Mouse (Mus musculus): ENCODE data around the gene Oxnad1. TPM values are rescaled to one million over a fixed set of nuclear protein-coding genes. Genes with fewer than 3 reads are reported as not detected.
A peak's percentile ranks its signal among the peaks of the same experiment; 100 is the strongest.
"Not testable (repeated sequence)": the region's sequence is repeated elsewhere in the genome, so short reads cannot be mapped to it uniquely, and the experiment has no call there.

Gene Oxnad1
- polyA plus RNA-seq, 1 experiment from 2014 or later, result 20.8 TPM

DNA sequence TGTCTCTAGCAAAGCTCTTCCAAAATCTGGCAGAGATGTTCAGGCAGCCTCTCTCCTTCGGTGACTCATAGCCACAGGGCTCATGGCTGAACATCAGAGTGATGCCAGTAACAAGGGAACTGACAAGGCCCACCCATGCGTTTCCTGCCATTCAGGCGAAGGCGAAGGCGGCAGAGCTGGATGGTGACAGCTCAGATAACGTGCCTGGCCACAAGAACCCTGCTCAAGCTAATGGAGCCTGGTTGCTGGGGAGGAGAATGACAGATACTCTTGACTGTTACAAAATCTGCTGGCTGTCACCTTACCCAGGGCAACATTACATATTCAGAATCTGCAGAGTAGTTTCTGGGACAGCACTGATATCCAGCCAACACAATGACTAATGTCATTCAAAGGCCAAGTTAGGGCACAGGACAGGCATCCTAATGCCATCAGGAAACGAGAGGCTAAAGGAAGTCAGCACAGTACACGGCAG is 11.9 kb upstream of the Oxnad1 start:
- Histone ChIP-seq H3K4me3 (no peak overlapping the region), H3K27ac (no peak overlapping the region), H3K9me3 (replicated peaks) (no peaks in the 10 kb centered on the region), H3K27me3 (no peaks in the 10 kb centered on the region), H3K9ac (0 out of 2 replicates have a peak overlapping the region, but pooled peaks have one; percentile 12), H3K4me2 (no peak overlapping the region), H3K36me3 (ENCODE audit: poor library complexity, severe bottlenecking) (no peaks in the 10 kb centered on the region), H3K4me1 (no peaks in the 10 kb centered on the region)
- WGBS, result 76% methylated on average over 8 of the region's 8 CpGs
- ATAC-seq, result no peak

DNA sequence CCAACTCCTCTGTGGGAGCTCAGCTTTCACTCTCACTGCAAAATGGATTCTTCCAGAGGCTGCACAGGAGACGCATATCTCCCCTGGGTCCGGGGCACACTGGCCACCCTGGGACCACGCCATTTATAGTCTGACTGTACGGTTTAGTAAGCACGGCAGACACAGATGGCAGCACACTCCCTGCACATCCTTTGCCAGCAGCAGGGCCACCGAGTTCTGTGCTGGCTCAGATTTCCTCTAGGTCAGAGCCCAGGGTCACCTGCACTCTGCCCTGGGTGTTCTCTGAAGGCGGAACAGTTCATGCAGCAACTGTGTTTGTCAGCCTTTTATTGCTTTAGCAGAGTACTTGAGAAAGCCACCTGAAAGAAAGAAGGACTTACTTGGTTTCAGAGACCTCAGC is 11.3 kb upstream of the Oxnad1 start:
- whole genome bisulfite sequencing, result 89% methylated on average over 7 of the region's 7 CpGs
- H3K4me2 ChIP-seq, result no peak overlapping the region
- H3K36me3 ChIP-seq (ENCODE audit: poor library complexity, severe bottlenecking), result no peaks in the 10 kb centered on the region
- no peaks in the 10 kb centered on the region for H3K27me3 ChIP-seq
- no peak overlapping the region for H3K27ac ChIP-seq
- H3K4me1 ChIP-seq, result no peaks in the 10 kb centered on the region
- no peak for ATAC-seq
- no peak overlapping the region for H3K9ac ChIP-seq
- H3K4me3 ChIP-seq, result no peak overlapping the region
- no peaks in the 10 kb centered on the region for H3K9me3 ChIP-seq (replicated peaks)

DNA sequence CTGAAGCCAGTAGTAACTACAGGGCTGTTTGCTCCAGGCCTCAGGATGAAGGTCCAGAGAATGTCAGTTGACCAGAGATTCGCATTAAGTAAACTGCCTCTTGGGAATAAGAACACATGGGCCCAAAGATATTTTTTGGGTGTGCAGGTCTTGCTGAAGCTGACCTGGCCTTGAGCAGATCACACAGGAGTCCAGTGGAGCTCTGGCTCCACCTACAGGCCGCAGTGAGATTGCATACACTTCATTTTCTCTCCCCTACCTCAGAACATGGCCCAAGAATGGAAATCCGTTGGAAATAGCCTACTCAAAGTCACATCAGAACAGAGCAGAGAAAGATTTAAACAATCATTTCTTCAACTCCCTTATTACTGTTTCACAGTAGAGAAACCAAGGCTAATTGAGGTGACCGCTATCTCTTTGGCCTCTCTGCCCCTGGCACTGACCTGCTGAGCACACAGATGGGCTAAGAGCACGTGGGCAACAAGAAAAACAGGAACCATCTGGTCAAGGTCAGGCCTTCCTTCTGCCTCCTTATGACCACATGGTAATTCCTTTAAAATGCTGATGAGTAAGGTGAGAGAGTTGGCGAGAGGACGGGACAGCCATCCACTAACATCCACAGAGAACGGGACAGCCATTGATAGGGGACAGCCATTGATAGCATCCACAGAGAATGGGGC is 8.1 kb upstream of the Oxnad1 start:
- 60% methylated on average over 8 of the region's 8 CpGs for WGBS
- H3K27ac ChIP-seq, result no peak overlapping the region
- no peaks in the 10 kb centered on the region for H3K4me1 ChIP-seq
- no peak overlapping the region for H3K4me3 ChIP-seq
- H3K27me3 ChIP-seq, result no peaks in the 10 kb centered on the region
- peak; percentile 36; the same call in 1 of the 2 replicates for ATAC-seq
- H3K4me2 ChIP-seq, result no peak overlapping the region
- no peak overlapping the region for H3K9ac ChIP-seq
- no peaks in the 10 kb centered on the region for H3K9me3 ChIP-seq (replicated peaks)
- H3K36me3 ChIP-seq (ENCODE audit: poor library complexity, severe bottlenecking), result peaks cover 15% of the 10 kb centered on the region

DNA sequence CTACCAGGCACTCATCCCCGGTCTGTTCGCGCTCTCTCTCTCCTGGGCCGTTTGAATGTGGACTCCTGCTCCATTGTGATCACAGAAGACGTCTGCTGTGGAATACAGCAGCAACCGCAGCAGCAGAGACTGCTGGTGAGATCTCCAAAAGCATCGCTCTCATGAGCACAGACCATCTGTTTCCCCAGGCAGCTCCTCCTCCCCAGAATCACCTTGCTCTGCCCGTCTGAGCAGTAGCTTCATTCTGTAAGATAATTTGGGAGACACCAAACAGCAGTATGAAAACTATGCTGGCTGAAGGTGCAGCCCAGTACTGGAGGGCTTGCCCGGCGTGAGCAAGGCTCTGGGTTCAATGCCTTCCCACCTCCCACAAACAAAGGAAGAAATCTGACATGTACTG is 4.1 kb upstream of the Oxnad1 start:
- Histone ChIP-seq H3K4me2 (no peak overlapping the region), H3K36me3 (ENCODE audit: poor library complexity, severe bottlenecking) (peaks cover 27% of the 10 kb centered on the region), H3K4me3 (no peak overlapping the region), H3K27me3 (no peaks in the 10 kb centered on the region), H3K9me3 (replicated peaks) (no peaks in the 10 kb centered on the region), H3K9ac (no peak overlapping the region), H3K27ac (no peak overlapping the region), H3K4me1 (peaks cover 16% of the 10 kb centered on the region)
- 85% methylated on average over 10 of the region's 10 CpGs for WGBS
- ATAC-seq, result no peak

DNA sequence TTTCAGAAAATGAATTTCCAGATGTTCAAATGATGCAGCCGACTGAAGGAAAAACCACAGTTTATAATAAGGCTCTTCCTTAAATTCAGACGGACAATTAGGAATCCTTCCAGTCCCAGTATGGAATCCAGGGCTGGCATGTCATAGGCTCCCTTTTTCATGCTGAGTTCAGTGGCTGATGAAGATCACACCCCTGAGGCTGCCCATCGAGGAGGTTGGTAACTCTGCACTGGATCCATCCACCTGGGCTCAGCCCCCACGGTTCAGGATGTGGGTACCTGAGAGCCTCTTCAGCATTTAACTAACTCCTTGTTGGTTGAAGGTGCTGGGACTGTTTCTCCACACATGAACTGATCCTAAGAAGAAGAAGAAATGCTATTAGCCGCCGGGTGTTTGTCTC is 2.3 kb upstream of the Oxnad1 start:
- H3K36me3 ChIP-seq (ENCODE audit: poor library complexity, severe bottlenecking), result peaks cover 27% of the 10 kb centered on the region
- H3K9me3 ChIP-seq (replicated peaks), result no peaks in the 10 kb centered on the region
- no peak for ATAC-seq
- H3K4me3 ChIP-seq, result no peak overlapping the region
- H3K27ac ChIP-seq, result no peak overlapping the region
- H3K27me3 ChIP-seq, result no peaks in the 10 kb centered on the region
- no peak overlapping the region for H3K9ac ChIP-seq
- H3K4me2 ChIP-seq, result no peak overlapping the region
- H3K4me1 ChIP-seq, result peaks cover 27% of the 10 kb centered on the region
- WGBS, result 95% methylated on average over 6 of the region's 6 CpGs

DNA sequence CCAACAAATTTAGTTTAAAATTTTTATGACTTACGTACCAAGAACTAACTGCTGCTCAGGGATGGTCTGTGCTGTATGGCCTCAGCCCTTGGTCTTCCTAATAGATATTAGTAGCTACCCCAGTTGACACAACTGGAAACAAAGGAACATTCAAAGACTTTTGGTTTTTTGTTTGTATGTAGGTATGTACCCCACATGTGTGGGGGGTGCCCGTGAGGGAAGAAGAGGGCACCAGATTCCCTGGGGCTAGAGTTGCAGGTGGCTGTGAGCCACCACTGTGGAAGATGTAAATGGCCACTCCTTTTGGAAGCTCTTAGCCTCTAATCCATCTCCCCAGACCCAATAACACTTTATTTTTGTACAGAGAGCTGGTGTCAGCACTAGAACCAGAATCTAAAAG is 1.7 kb upstream of the Oxnad1 start:
- Histone ChIP-seq H3K9me3 (replicated peaks) (no peaks in the 10 kb centered on the region), H3K27ac (no peak overlapping the region), H3K4me1 (peaks cover 27% of the 10 kb centered on the region), H3K27me3 (no peaks in the 10 kb centered on the region), H3K4me2 (no peak overlapping the region), H3K9ac (no peak overlapping the region), H3K4me3 (no peak overlapping the region), H3K36me3 (ENCODE audit: poor library complexity, severe bottlenecking) (peaks cover 27% of the 10 kb centered on the region)
- ATAC-seq, result no peak
- WGBS, result 85% methylated on average over 2 of the region's 2 CpGs

DNA sequence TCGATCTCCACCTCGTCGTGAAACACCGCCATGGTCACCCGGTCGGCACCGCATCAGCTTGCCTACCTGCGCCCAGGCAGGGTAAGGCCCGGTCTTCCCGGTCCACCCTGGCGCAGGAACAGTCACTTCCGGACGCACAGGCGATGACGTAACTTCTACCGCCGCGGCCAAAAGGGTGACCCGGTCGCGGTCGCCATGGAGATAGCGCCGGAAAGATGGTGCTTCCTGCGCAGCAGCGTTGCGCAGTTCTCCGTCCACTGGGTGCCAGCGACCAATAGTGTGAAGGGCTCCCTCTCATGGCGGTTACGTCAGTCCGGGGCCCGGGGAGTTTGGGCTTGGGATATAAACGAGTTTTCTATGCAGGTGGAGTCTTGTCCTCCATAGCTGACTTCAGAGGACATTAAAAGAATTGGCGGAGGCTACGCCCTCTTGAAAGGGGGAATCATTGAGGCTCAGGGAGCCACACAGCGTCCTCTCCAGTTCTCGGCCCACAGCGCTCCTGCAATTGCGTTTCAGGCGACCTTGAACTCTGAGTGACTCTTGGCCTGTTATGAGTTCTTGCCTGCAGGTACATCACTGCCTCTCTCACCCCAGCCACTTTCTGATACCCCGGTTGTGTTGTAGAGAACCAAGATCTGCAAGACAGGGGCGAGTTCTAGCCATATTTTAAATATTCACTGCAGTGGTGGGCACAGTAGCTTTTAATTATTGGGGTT is 470 bp downstream of the Oxnad1 start, which contains the start of gene Dph3:
Gene Dph3 (minus strand): TSS at position 244 of the 716 bp plus-strand sequence.
- Histone ChIP-seq H3K4me2 (peak within 1 kb of the TSS; percentile 71), H3K27ac (peak within 1 kb of the TSS; percentile 75), H3K27me3 (no peaks in the 10 kb centered on the region), H3K4me3 (peak within 1 kb of the TSS; percentile 63), H3K9me3 (replicated peaks) (no peaks in the 10 kb centered on the region), H3K36me3 (ENCODE audit: poor library complexity, severe bottlenecking) (peaks cover 25% of the 10 kb centered on the region), H3K4me1 (peaks cover 27% of the 10 kb centered on the region), H3K9ac (peak within 1 kb of the TSS; percentile 76)
- under 1% methylated on average over 43 of the region's 43 CpGs for WGBS
- ATAC-seq, result peak; percentile 98

DNA sequence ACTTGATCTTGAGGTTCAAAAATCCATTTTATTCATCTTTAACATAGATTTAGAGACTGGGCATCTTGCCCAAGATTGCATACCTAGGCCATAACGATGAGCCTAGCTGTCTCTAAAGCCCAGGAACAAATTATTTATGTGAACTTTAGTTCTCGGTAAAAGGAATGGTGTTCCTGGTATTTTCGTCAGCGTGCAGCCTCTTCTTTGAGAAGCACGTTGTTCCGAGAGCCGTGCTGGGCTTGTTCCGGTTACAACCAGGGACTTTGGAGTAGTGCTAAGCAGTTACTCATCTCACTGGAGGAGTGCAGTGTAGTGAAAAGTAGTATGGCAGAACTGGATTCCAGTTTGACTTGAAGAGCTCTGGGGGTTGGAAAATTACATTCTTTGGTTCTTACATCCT is 1.1 kb downstream of the Oxnad1 start:
- Histone ChIP-seq H3K9me3 (replicated peaks) (no peaks in the 10 kb centered on the region), H3K9ac (peak overlapping the region; percentile 76), H3K36me3 (ENCODE audit: poor library complexity, severe bottlenecking) (peaks cover 19% of the 10 kb centered on the region), H3K27ac (peak overlapping the region; percentile 69), H3K4me2 (peak overlapping the region; percentile 71), H3K4me1 (peaks cover 27% of the 10 kb centered on the region), H3K27me3 (no peaks in the 10 kb centered on the region), H3K4me3 (peak overlapping the region; percentile 63)
- WGBS, result 22% methylated on average over 8 of the region's 8 CpGs
- ATAC-seq, result no peak

DNA sequence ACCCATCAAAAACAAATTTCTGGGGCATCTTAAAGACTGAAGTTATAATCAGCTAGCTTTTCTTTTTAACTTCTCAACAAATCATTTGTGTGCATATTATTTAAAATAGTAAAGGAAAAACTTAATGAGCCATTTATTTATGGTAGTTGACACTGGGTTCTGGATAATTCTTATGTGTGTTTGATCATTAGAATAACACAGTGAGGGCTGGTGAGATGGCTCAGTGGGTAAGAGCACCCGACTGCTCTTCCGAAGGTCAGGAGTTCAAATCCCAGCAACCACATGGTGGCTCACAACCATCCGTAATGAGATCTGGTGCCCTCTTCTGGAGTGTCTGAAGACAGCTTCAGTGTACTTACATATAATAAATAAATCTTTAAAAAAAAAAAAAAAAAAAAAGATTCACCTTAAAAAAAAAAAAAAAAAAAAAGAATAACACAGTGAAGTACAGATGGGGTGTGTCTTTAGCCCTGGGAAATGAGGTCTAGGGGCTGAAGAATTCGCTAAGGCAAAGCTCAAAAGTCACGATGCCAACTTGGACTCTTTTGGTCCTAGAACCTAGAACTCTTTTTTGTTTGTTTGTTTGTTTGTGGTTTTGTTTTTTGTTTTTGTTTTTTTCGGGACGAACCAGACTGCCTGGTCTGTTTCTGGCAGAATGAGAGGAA is 2.5 kb downstream of the Oxnad1 start:
- not testable (repeated sequence) for H3K9me3 ChIP-seq (replicated peaks); H3K27ac ChIP-seq; H3K4me2 ChIP-seq; H3K9ac ChIP-seq; ATAC-seq; H3K4me3 ChIP-seq; H3K27me3 ChIP-seq
- Histone ChIP-seq H3K36me3 (ENCODE audit: poor library complexity, severe bottlenecking) (peaks cover 18% of the 10 kb centered on the region), H3K4me1 (peaks cover 27% of the 10 kb centered on the region)
- 87% methylated on average over 7 of the region's 7 CpGs for WGBS

DNA sequence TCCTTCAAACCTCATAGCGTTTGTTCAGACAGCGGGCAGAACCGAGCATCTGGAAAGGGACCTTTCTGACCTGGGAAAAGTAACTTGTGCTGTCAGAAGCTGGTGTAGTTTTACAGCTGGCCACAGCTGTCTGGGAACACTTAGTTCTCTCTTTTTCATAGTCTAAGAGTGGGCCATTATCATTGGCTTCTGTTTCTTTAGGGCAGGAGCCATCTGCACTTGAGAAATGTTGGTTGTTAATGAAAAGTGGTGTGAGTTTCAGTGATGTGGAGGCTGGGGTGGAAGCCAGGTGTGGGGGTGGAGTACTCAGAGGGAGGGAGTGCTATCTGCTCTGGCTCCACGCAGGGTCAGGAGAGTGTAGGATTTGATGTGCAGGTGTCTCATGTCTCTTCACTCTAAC is 6.0 kb downstream of the Oxnad1 start:
- H3K27me3 ChIP-seq, result no peaks in the 10 kb centered on the region
- H3K9me3 ChIP-seq (replicated peaks), result no peaks in the 10 kb centered on the region
- peaks cover 10% of the 10 kb centered on the region for H3K4me1 ChIP-seq
- no peak overlapping the region for H3K4me2 ChIP-seq
- 90% methylated on average over 4 of the region's 4 CpGs for WGBS
- no peak overlapping the region for H3K4me3 ChIP-seq
- H3K36me3 ChIP-seq (ENCODE audit: poor library complexity, severe bottlenecking), result peaks cover 42% of the 10 kb centered on the region
- no peak overlapping the region for H3K27ac ChIP-seq
- ATAC-seq, result no peak
- no peak overlapping the region for H3K9ac ChIP-seq

DNA sequence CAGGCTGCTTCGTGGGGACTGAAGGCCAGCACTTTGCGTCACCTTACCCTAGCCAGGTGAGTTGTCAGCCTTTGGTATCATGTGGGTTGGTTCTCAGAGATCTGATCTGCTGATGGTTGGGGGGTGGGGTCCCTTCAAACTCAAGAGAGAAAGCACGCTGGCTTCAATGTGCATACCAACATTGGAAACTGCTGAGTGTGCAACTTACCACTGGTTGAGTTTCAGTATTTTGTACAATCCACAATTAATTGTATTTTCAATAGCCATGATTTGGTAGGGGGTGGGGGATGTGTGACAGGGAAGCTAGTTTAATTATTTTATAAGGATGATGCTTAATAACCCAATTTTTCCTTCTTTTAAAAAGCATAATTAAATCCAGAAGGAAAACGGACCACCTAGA is 6.5 kb downstream of the Oxnad1 start:
- H3K27me3 ChIP-seq, result no peaks in the 10 kb centered on the region
- no peak overlapping the region for H3K4me2 ChIP-seq
- WGBS, result 94% methylated on average over 4 of the region's 4 CpGs
- H3K4me1 ChIP-seq, result peaks cover 4% of the 10 kb centered on the region
- no peaks in the 10 kb centered on the region for H3K9me3 ChIP-seq (replicated peaks)
- no peak for ATAC-seq
- no peak overlapping the region for H3K27ac ChIP-seq
- no peak overlapping the region for H3K9ac ChIP-seq
- peaks cover 46% of the 10 kb centered on the region for H3K36me3 ChIP-seq (ENCODE audit: poor library complexity, severe bottlenecking)
- H3K4me3 ChIP-seq, result no peak overlapping the region

DNA sequence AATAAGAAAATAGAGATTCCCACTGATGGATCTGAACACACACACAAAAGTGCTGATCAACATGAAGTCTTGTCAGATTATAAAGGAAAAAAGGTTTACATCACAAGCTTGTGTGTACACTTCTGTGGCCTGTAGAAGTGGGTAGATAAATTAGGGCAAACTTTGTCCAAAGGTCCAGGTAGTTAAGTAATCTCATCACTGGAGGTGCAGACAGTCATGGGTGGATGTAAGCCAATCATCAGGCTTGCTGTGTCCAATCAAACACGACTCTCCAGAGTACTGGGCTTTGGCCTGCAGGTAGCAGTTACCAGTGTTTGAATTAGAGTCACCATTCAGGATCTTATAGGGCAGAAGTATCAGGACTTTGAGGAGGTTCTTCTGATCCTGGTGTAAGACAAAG is 7.8 kb downstream of the Oxnad1 start:
- ATAC-seq, result no peak
- Histone ChIP-seq H3K4me2 (no peak overlapping the region), H3K36me3 (ENCODE audit: poor library complexity, severe bottlenecking) (peaks cover 59% of the 10 kb centered on the region), H3K27ac (no peak overlapping the region), H3K4me1 (no peaks in the 10 kb centered on the region), H3K9ac (no peak overlapping the region), H3K27me3 (no peaks in the 10 kb centered on the region), H3K9me3 (replicated peaks) (no peaks in the 10 kb centered on the region), H3K4me3 (no peak overlapping the region)
- 70% methylated on average over 1 of the region's 1 CpGs for WGBS

Data from forebrain, embryonic 13.5 days (tissue).